ENCODE assay signal across 22 mouse cellular contexts in the genomic region with DNA sequence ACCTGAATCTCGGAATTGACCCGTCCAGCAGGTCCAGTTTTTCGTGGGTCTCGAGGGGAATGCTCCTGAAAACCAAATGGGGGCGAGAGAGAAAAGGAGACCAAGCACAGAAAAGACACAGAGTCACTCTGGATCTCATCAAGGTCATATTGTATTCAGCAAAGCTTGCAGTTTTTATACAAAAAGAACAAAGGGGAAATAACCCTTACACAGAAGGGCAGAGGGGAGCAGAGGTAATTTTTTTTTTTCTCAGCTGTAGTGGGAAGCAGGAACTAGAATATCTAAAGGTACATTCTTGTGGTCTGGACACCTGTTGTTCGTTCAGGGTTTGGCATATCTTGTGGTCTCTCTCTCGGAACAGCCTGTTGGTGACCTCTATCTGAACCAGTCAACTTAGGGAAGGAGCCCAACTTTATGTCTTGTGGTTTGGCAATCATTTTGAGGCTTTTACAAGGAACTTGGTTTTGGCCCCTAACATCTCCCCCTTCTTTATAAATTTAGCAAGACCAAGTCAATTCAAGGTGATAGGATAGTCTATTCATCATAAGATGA.
A peak's percentile ranks its signal among the peaks of the same experiment; 100 is the strongest.
DNase-seq lines count a peak whose midpoint lies in the region; TF ChIP-seq lines count a peak whose summit lies in the region.
"Had no signal": no experiment of that assay in that cellular context is flagged by ENCODE, and none has a peak within 500 bp of the region (broad histone marks: within the 10 kb centered on the region; RNA-seq: fewer than 3 reads in every experiment).

No protein-coding gene starts in this region.

- in situ Hi-C loops in ES-E14 (cut with MboI; ENCODE audit: low sequenced_read_pairs in 2 of 2, unreplicated experiment in 2 of 2): loop anchor here (25.0 kb wide), 1 partner anchor 445 kb away; no protein-coding TSS in a partner anchor

- H3K27ac ChIP-seq in ES-E14 (ENCODE audit: insufficient read depth, low read depth, low read length, poor library complexity, severe bottlenecking): 0 out of 2 replicates have a peak overlapping the region, but pooled peaks have one; percentile 22
- H3K27ac ChIP-seq: embryonic facial prominence, embryonic 13.5 days; embryonic facial prominence, embryonic 15.5 days; forebrain, embryonic 10.5 days; forebrain, embryonic 12.5 days had no signal

- intact Hi-C loops in heart, postnatal 25 days (cut with DNase I): no loop called here

- H3K4me3 ChIP-seq in ES-E14 (ENCODE audit: insufficient read depth in 1 of 2, low read depth in 1 of 2, low read length in 2 of 2, poor library complexity in 1 of 2, severe bottlenecking in 1 of 2): no peak overlapping the region
- H3K4me3 ChIP-seq: embryonic facial prominence, embryonic 13.5 days; embryonic facial prominence, embryonic 15.5 days; erythroblast, embryonic 14.5 days; forebrain, embryonic 10.5 days; forebrain, embryonic 12.5 days had no signal

- DNase-seq in 416B (ENCODE audit: low read depth) (peak; percentile 33), ES-E14 (ENCODE audit: low read depth, low spot score) (no peak)
- peak; percentile 16 for DNase-seq in Muller cell, postnatal 12 days (ENCODE audit: inconsistent ontology term)
- no peak for DNase-seq in heart, postnatal 25 days (ENCODE audit: low spot score)
- no peak for DNase-seq in gastrocnemius, adult 18-20 months (ENCODE audit: low spot score)
- DNase-seq in right cerebral cortex, postnatal 10 days (ENCODE audit: low spot score in 2 of 2): no peak
- DNase-seq: adrenal gland, adult 8-10 months; adrenal gland, postnatal 14 days; adrenal gland, postnatal 36 days; B cell, adult 2 months; cerebellum, adult 11 months; cerebellum, adult 18-20 months; cerebellum, adult 8-10 months; cerebellum, adult 9-11 months; cerebellum, postnatal 14 days; cerebellum, postnatal 36 days; embryo, embryonic 11 days had no signal

- H3K9me3 ChIP-seq in ES-E14 (ENCODE audit: control insufficient read depth, insufficient read depth, low read depth, low read length): no peaks in the 10 kb centered on the region
- H3K9me3 ChIP-seq: forebrain, embryonic 12.5 days had no signal

- no peak overlapping the region for H3K9ac ChIP-seq in ES-E14 (ENCODE audit: insufficient read depth, low read depth, low read length, poor library complexity, severe bottlenecking)
- H3K9ac ChIP-seq: embryonic facial prominence, embryonic 13.5 days; embryonic facial prominence, embryonic 15.5 days; forebrain, embryonic 12.5 days had no signal

- no peaks in the 10 kb centered on the region for H3K4me1 ChIP-seq in ES-E14 (ENCODE audit: control insufficient read depth in 2 of 2, insufficient read depth in 2 of 2, low read length in 2 of 2, poor library complexity in 1 of 2)
- H3K4me1 ChIP-seq: embryonic facial prominence, embryonic 13.5 days; embryonic facial prominence, embryonic 15.5 days; forebrain, embryonic 10.5 days; forebrain, embryonic 12.5 days had no signal

- no peaks in the 10 kb centered on the region for H3K36me3 ChIP-seq in ES-E14 (ENCODE audit: control insufficient read depth, insufficient read depth, low read length, poor library complexity, severe bottlenecking)
- H3K36me3 ChIP-seq: embryonic facial prominence, embryonic 13.5 days; embryonic facial prominence, embryonic 15.5 days; forebrain, embryonic 10.5 days; forebrain, embryonic 12.5 days had no signal

TF ChIP-seq in ES-E14, 5 proteins besides CTCF, POLR2A, EP300 and RAD21:
- TF ChIP-seq HCFC1 (IDR thresholded peaks at IDR 0.05; ENCODE audit: borderline replicate concordance, insufficient read depth, low read length): no peak
- TF ChIP-seq CHD2 (IDR thresholded peaks at IDR 0.05; ENCODE audit: low read depth, low read length): no peak
- no peak for TF ChIP-seq MAFK (IDR thresholded peaks at IDR 0.05; ENCODE audit: insufficient read depth, low read depth, low read length)
- no peak for TF ChIP-seq ZNF384 (IDR thresholded peaks at IDR 0.05; ENCODE audit: low read depth, low read length)
- no peak for TF ChIP-seq ZC3H11A (IDR thresholded peaks at IDR 0.05; ENCODE audit: borderline replicate concordance, low read depth, low read length)

Comparison
In these comparisons a context has a peak if more than half of its experiments do, and no peak if none do; other contexts are left out.
1. DNase-seq: peak in 416B (single experiment) and Muller cell, postnatal 12 days (single experiment); none in ES-E14 (single experiment), heart, postnatal 25 days (single experiment), gastrocnemius, adult 18-20 months (single experiment) and right cerebral cortex, postnatal 10 days (0 of 2).